Mouse (Mus musculus) spleen, adult 2 months (tissue): Measurements from ENCODE around the gene Fbxo42. TPM values are rescaled to one million over a fixed set of nuclear protein-coding genes. Genes with fewer than 3 reads are reported as not detected.
A peak's percentile ranks its signal among the peaks of the same experiment; 100 is the strongest.

Experiments used
- DNase-seq, 2 experiments: peaks; one replicate each; pipeline versions ENCODE4 v3.0.0 to v3.0.0-alpha.2; 2012 to 2021; ENCODE audit warnings: low spot score in 2 of 2, low read depth in 1 of 2
- H3K27ac ChIP-seq: fragments of 200-500 bp; 2 replicates; pipeline ENCODE4 v1.5.1; 2012; ENCODE audit warnings: low read length, inconsistent platforms; ENCODE audit not compliant: insufficient read depth
- H3K27me3 ChIP-seq: fragments of 200-500 bp; 2 replicates; pipeline ENCODE4 v1.6.1; 2012; ENCODE audit warnings: mild to moderate bottlenecking, moderate library complexity, low read length, inconsistent platforms; ENCODE audit not compliant: control insufficient read depth, insufficient read depth
- H3K36me3 ChIP-seq: fragments of 200-500 bp; 2 replicates; pipeline ENCODE4 v1.6.1; 2012; ENCODE audit warnings: mild to moderate bottlenecking, low read length, inconsistent platforms; ENCODE audit not compliant: control insufficient read depth, insufficient read depth
- H3K4me1 ChIP-seq: fragments of 200-500 bp; 2 replicates; pipeline ENCODE4 v1.6.1; 2011; ENCODE audit warnings: inconsistent platforms; ENCODE audit not compliant: control insufficient read depth, insufficient read depth, insufficient read length
- H3K4me3 ChIP-seq: fragments of 200-500 bp; 2 replicates; pipeline ENCODE4 v1.5.1; 2011; ENCODE audit warnings: mild to moderate bottlenecking, inconsistent platforms; ENCODE audit not compliant: insufficient read depth, insufficient read length; ENCODE audit errors: extremely low read depth
- CTCF ChIP-seq: fragments of 200-500 bp; IDR thresholded peaks from 2 replicates; pipeline ENCODE4 v1.5.1; 2011; ENCODE audit warnings: mild to moderate bottlenecking, inconsistent platforms; ENCODE audit not compliant: insufficient read depth, insufficient read length, insufficient replicate concordance; ENCODE audit errors: extremely low read depth
- POLR2A ChIP-seq: fragments of 200-500 bp; IDR thresholded peaks from 2 replicates; pipeline ENCODE4 v1.6.1; 2011; ENCODE audit warnings: low read depth, low read length, inconsistent platforms
- WGBS: fragments of 180-500 bp; shearing (Covaris S2); methylation state at CpG from one replicate; pipeline ENCODE4 v1.1.7; 2018; 5-methylcytosine and 5-hydroxymethylcytosine counted together
- polyA plus RNA-seq: library from polyadenylated mRNA; depleted of rRNA; stranded (reverse); fragments of >200 nt; gene quantifications from 2 replicates; pipeline ENCODE4 v1.2.3, GENCODE M21; 2012; rRNA removed

The Fbxo42 gene
- polyA plus RNA-seq: 13.1 and 13.7 TPM in 2 replicates

DNA sequence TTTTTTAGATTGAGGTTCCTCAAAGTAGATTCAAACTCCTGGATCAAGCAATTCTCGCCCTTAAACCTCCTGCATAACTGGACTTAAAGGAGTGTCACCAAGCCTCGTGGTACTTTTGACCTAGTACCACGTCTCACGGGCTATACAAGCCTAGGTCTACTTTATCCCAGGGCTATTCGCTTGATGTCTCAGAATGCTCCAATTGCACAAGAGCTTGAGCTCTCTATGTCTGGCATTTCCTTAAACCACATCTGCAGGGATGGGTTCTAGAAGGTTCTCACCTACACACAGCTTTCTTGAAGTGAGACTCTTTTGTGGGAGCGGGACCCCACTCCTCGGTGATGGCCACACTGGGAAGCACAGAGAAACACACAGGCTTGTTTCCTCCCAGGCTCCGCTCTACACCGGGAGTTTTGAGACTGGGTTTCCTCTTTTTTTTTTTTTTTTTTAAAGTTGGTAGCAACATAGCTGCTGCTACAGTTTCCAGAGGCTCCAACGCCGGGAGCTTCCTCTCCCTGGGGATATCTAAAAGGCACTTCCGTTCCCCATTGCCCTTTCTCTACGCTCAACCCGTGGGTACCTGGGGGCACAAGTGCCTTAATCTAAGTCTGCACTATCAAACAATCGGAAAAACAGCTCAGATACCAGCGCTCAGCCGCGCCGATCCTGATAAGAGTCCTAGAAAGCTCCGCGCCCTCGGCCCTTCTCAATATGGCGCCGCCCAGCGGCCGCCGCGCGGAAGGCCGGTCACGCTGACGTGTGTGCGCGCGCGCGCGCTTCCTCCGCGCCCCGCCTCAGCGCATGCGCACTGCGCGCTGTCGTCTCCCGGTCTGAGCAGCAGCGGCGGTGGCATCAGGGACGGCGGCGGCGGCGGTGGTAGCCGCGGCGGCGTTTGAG is at the start of gene Fbxo42:
Gene Fbxo42 (plus strand): TSS at position 802 of the 897 bp plus-strand sequence.
- WGBS: 3% methylated on average over 58 of the region's 58 CpGs
- Histone ChIP-seq H3K27ac (peak within 1 kb of the TSS; percentile 94), H3K4me1 (peaks cover 3% of the 10 kb centered on the region), H3K36me3 (no peaks in the 10 kb centered on the region), H3K4me3 (peak within 1 kb of the TSS; percentile 76), H3K27me3 (no peaks in the 10 kb centered on the region; the same call in 1 of the 2 replicates)
- no peak; the same call in 1 of the 2 replicates for TF ChIP-seq POLR2A
- peak; percentile 87 for TF ChIP-seq CTCF
- DNase-seq: peak; percentile 85 to 92

DNA sequence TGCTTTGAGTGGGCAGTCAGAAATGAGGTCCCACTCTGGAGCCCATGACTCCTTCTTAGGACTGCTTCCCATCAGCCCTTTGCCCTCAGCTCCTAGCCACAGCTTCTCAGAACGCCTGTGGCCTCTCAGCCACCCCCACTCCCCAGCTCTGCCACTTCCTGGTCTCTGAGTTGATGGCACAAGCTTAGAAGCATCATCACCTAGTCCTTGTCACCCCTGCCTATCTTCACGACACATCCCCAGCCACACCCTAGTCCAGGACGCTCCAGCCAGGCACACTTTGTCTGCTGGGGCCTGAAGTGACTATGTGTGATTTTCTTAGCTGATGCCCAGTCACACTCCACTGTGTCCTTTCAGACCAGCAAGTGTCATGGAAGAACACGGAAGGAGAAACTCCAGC is 48.8 kb upstream of the Fbxo42 start:
- H3K36me3 ChIP-seq: no peaks in the 10 kb centered on the region
- no peak for DNase-seq
- H3K27ac ChIP-seq: no peak overlapping the region
- TF ChIP-seq CTCF (no peak), POLR2A (no peak)
- no peaks in the 10 kb centered on the region for H3K4me1 ChIP-seq
- H3K4me3 ChIP-seq: no peak overlapping the region
- no peaks in the 10 kb centered on the region for H3K27me3 ChIP-seq
- 52% methylated on average over 4 of the region's 4 CpGs for WGBS

DNA sequence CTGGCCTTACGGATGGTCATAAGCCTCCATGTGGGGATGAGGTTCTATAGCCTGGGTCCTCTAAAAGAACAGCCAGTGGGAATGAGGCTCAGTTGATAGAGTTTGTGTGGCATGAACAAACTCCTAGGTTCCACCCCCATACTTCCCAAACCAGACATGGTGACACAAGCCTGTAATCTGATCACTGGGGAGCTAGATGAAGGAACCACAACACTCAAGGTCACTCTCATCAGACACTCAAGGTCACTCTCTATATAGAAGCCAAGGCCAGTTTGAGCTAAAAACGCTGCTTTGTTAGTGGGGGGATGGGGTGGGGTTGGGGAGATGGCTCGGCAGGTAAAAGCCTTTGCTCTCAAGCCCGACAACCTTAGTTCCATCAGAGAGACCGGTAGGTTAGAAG is 47.8 kb upstream of the Fbxo42 start:
- 82% methylated on average over 5 of the region's 5 CpGs for WGBS
- H3K36me3 ChIP-seq: no peaks in the 10 kb centered on the region
- H3K4me3 ChIP-seq: no peak overlapping the region
- no peaks in the 10 kb centered on the region for H3K4me1 ChIP-seq
- no peak for DNase-seq
- no peaks in the 10 kb centered on the region for H3K27me3 ChIP-seq
- TF ChIP-seq CTCF: no peak
- TF ChIP-seq POLR2A: no peak
- H3K27ac ChIP-seq: no peak overlapping the region

DNA sequence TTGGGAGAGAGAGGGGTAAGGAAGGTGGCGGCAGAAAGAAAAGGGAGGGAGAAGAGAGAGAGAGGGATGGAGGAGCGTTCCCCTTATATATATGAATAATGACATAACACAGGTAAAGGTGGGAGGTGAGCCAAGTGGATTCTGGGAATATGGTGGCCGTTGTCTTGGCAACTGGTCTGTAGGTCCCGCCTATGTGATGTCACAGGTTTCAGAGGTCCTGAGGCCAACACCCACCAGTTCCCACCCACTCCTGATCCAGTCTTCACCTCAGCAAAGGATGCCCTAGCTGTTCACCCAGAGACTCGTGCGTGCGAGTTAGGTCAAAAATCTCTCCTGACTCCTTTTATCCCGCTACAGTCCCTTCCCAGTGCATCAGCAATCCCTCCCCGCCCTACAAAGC is 46.4 kb upstream of the Fbxo42 start:
- H3K4me3 ChIP-seq: no peak overlapping the region

DNA sequence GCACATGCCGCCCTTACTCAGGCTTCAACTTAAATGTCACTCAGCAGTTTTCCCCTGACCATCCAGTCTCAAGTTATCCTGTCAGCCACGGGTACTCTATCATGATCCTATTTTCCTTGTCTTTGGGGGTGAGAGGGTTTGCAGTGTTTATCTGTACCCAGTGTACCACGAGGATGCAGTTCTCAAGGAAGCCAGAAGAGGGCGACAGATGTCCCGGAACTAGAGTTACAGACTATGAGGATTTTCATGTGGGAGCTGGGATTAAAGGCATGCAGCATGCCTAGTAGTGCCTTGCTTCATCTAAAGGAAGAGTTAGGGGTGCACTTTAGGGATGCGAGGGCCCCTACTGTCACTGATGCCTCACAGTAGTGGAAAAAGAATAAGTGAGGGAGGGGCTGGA is 45.9 kb upstream of the Fbxo42 start:
- no peaks in the 10 kb centered on the region for H3K27me3 ChIP-seq
- no peaks in the 10 kb centered on the region for H3K4me1 ChIP-seq
- H3K27ac ChIP-seq: no peak overlapping the region
- WGBS: 76% methylated on average over 6 of the region's 6 CpGs
- no peak for DNase-seq
- H3K36me3 ChIP-seq: no peaks in the 10 kb centered on the region
- H3K4me3 ChIP-seq: no peak overlapping the region
- TF ChIP-seq POLR2A: no peak
- TF ChIP-seq CTCF: peak; percentile 27; the same call in 1 of the 2 replicates

More for the DNA sequence above, 46.4 kb upstream of the Fbxo42 start:
- H3K27ac ChIP-seq: no peak overlapping the region
- no peaks in the 10 kb centered on the region for H3K27me3 ChIP-seq
- no peak for TF ChIP-seq POLR2A
- TF ChIP-seq CTCF: no peak
- no peaks in the 10 kb centered on the region for H3K36me3 ChIP-seq
- WGBS: 90% methylated on average over 9 of the region's 9 CpGs
- H3K4me1 ChIP-seq: no peaks in the 10 kb centered on the region
- DNase-seq: no peak

DNA sequence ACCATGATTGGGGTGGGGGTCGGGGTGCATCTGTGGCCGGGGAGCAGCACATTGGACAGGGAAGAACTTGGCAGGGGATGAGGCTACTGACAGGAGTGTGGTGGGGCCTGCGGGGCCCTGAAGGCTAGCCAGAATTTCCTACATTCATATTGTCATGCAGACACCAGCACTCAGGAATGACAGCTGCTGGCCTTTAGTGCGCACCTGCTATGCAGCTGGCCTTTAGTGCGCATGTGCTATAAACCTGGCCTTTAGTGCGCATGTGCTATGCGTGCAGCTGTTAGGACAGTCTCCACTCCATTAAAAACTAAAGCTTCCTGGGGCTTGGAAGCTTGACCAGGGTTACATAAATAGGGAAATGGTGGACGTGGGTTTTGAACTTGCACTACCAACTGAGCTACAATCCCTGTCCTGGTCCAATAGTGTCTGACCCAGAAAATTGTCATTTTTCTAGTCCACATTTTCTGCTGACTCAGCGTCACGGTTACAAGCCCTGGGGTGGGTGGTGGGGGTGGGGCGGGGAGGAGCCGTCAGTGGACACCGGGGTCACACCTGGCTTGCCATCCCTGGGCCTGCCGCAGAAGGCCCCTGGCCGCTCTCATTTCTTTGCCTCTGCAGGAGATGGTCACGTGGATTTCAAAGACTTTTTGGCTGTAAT is 41.1 kb upstream of the Fbxo42 start:
- Histone ChIP-seq H3K4me3 (no peak overlapping the region), H3K36me3 (no peaks in the 10 kb centered on the region), H3K27me3 (no peaks in the 10 kb centered on the region), H3K4me1 (no peaks in the 10 kb centered on the region), H3K27ac (no peak overlapping the region)
- TF ChIP-seq POLR2A: no peak
- TF ChIP-seq CTCF: no peak
- WGBS: 84% methylated on average over 16 of the region's 16 CpGs
- DNase-seq: no peak

DNA sequence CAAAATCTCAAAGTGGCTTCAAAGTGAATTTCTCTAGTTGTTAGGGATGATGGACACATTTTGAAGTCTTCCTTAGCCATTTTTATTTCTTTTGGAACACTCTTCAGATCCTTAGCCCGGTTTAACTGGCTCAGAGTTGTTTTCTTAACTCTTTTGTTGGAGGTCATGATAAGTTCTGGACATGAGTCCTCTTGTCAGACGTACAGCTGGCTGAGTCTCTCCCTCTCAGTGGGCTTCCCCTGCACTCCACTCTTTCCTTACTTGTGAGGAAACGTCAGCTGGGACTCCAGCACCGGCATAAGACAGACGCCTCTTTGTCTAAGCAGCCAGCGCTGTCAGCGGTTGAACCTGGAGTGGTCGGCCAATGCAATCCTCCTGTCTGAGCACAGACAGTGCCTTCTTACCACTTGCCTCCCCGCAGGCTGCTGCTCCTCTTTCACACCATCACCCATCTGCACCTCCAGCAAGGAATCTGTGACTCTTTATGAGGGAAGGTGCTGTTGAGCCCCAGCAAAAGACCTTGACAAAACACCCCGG is 39.4 kb upstream of the Fbxo42 start:
- H3K36me3 ChIP-seq: peaks cover 4% of the 10 kb centered on the region
- no peaks in the 10 kb centered on the region for H3K27me3 ChIP-seq
- H3K4me3 ChIP-seq: no peak overlapping the region
- no peak for TF ChIP-seq POLR2A
- TF ChIP-seq CTCF: no peak
- H3K4me1 ChIP-seq: no peaks in the 10 kb centered on the region
- 70% methylated on average over 10 of the region's 10 CpGs for WGBS
- no peak overlapping the region for H3K27ac ChIP-seq
- DNase-seq: no peak
